Mouse (Mus musculus): ENCODE results near the gene Castor1.

GRCm38 (mm10) chr11:4240151-4240550 is 22.1 kb downstream of the Castor1 start:
- TF ChIP-seq CTCF (IDR thresholded peaks at IDR 0.05; ENCODE audit: insufficient read depth, low read depth, low read length): no peak
- no peak for TF ChIP-seq POLR2A (IDR thresholded peaks at IDR 0.05; ENCODE audit: insufficient read depth, low read depth, low read length)
